Mouse (Mus musculus): ENCODE results near the gene Numbl. TPM values are rescaled to one million over a fixed set of nuclear protein-coding genes. Genes with fewer than 3 reads are reported as not detected.

Gene Numbl
- total RNA-seq (2018; cell fraction: chromatin; rRNA removed), result 10 to 100 TPM in 5 of 26 experiments, 1 to 10 TPM in 21; 2.1 to 14.8 (median 6.4) TPM
- total RNA-seq (2018; cell fraction: cytosol; rRNA removed), result 1 to 10 TPM in 24 of 26 experiments, under 1 TPM in 2; 0.68 to 5.4 (median 2.2) TPM
- 10 to 100 TPM in 1 of 26 experiments, 1 to 10 TPM in 23, under 1 TPM in 2; 0.83 to 10.4 (median 3.2) TPM for total RNA-seq (2018; cell fraction: nucleus; rRNA removed)
- polyA plus RNA-seq (2018), result 2.0 to 3.1 TPM (median 2.4 TPM) in 3 replicates

DNA sequence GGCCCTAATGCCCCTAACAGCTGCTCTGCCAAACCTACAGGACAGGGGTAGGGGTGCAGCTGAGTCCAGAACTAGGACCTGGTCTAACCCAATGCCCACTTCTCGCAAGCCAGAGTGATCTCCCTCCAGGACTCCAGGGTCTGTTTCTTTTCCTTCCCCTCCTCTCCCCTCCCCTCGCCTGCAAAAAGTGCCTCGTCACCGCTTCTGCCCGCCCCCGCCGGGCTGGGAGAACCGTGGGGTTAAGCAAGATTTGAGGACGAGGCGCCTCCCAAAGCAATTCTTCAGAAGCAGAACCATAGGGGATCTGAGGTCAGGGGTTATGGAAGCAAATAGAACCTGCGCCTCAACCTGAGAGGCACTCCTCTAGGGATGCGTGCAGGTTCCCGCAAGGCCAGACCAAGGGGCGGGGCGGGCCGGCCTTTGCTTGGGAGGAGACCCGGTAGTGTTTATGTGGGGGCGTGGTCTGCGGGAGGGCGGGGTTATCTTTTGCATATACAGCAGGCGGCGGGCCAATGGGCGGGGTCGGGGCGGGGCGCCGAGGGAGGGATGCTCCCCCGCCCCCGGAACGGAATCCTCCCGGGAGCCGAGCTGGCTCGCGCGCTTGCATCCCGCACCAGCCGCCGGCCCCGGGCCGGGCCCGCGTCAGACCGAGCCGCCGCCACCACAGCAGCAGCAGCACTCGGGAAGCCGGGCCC is at the start of gene Numbl:
Gene Numbl (plus strand): TSS at position 229 of the 695 bp plus-strand sequence.
- Histone ChIP-seq H3K79me2 (ENCODE audit: inconsistent target) (no peaks in the 10 kb centered on the region), H3K36me3 (ENCODE audit: inconsistent target) (peaks cover 13% of the 10 kb centered on the region), H3K27ac (peak within 1 kb of the TSS; percentile 59), H3K4me3 (ENCODE audit: inconsistent target) (peak within 1 kb of the TSS; percentile 41)
- WGBS (ENCODE audit: missing documents), result 1% methylated on average over 46 of the region's 47 CpGs

DNA sequence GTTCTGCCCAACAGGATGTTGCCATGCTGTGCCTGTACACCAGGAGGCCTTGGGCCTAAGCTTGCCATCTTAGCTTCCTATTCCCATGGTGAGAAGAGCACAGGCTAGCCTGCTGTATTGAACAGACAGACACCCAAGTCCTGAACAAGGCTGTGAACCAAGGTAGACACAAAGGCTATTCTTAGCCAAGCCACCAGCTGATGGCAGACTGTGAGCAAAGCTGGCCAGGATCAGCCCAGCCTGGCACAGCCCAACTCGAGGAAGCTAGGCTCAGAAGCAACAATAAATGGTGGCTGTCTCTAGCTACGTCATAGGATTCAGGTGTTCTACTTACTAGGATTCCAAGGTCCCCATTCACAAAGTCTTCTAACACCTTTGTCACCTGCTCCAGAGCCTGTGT is 45.6 kb upstream of the Numbl start:
- no peaks in the 10 kb centered on the region for H3K79me2 ChIP-seq (ENCODE audit: inconsistent target)
- peaks cover 52% of the 10 kb centered on the region for H3K36me3 ChIP-seq (ENCODE audit: inconsistent target)
- H3K27ac ChIP-seq, result no peak overlapping the region
- 94% methylated on average over 2 of the region's 2 CpGs for WGBS (ENCODE audit: missing documents)
- H3K4me3 ChIP-seq (ENCODE audit: inconsistent target), result no peak overlapping the region

DNA sequence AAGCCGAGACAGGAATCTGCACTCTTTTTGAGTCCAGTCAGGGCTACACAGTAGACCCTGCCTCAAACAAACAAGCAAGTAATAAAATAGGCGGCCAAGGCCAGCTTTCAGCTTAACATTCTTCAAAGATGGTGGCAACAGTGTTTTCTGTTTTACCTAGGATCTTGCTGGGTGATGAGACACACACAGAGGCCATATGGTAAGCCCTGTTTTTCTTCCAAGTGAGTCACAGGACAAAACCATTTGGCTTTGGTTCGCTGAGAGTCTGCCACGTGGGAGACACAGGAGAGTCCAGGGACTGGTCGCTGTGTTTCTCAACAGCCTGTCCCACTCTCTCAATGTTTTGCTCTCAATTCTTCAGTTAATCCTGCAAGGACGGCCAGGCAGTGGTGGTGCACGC is 39.6 kb upstream of the Numbl start:
- H3K27ac ChIP-seq, result no peak overlapping the region
- peaks cover 38% of the 10 kb centered on the region for H3K36me3 ChIP-seq (ENCODE audit: inconsistent target)
- H3K79me2 ChIP-seq (ENCODE audit: inconsistent target), result peaks cover 18% of the 10 kb centered on the region; the same call in 1 of the 2 replicates
- no peak overlapping the region for H3K4me3 ChIP-seq (ENCODE audit: inconsistent target)
- WGBS (ENCODE audit: missing documents), result 88% methylated on average over 7 of the region's 7 CpGs

DNA sequence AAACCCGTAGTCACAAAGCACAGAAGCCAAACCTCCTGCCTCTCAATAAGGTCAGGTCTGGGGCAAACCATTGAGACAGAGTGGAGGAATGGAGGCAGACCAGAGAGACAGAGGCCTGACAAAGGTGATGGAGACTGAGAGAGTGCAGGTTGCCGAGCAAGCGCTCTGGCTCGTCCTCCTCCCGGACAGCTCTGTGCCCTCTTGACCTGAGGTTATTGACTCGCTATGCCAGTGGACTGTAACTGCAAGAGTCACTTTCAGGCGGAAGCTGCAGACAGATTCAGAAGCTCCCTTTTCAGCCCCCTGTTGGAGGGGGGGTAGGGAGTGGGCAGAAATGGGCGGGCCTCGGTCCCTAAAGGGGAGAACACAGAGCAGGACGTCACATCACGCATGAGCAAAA is 38.3 kb upstream of the Numbl start:
- H3K79me2 ChIP-seq (ENCODE audit: inconsistent target), result peaks cover 30% of the 10 kb centered on the region; the same call in 1 of the 2 replicates
- no peak overlapping the region for H3K27ac ChIP-seq
- H3K4me3 ChIP-seq (ENCODE audit: inconsistent target), result no peak overlapping the region
- whole genome bisulfite sequencing (ENCODE audit: missing documents), result 96% methylated on average over 11 of the region's 11 CpGs
- peaks cover 29% of the 10 kb centered on the region for H3K36me3 ChIP-seq (ENCODE audit: inconsistent target)

DNA sequence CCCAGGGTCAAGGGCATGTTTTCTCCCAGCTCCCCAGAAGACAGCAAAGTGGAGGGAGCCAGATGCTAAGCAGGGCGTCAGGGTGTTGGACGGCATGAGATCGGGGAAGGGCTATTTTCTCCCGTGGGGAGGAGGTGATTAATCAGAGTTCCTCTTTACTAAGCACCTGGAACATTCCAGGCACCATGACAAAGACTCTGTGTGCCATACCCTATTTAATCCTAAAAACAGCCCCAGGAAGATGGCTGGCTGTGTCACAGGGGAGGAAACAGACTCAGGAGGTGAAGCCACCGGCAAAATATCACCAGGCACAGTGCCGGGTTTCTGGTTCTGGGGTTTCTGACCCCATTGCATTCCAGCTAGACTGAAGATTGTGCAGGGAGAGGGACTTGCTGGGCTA is 36.3 kb upstream of the Numbl start:
- 82% methylated on average over 6 of the region's 6 CpGs for WGBS (ENCODE audit: missing documents)
- peaks cover 50% of the 10 kb centered on the region for H3K79me2 ChIP-seq (ENCODE audit: inconsistent target)
- no peak overlapping the region for H3K27ac ChIP-seq
- no peak overlapping the region for H3K4me3 ChIP-seq (ENCODE audit: inconsistent target)
- H3K36me3 ChIP-seq (ENCODE audit: inconsistent target), result peaks cover 22% of the 10 kb centered on the region

DNA sequence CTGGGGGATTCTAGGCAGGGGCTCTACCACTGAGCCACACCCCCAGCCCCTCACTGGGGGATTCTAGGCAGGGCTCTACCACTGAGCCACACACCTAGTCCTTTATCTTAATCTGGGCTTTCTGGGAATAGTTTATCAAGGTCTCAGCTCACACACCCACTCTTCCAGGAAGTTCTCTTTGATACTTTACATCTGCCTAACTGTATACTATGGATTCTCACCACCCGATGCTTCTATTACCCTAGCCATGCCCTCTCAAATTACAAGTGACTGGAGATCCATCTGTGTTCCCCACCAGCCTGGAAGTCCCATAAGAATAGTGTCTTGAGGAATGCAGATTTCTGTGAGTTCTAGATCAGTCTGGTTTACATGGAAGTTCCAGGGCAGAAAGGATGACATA is 35.7 kb upstream of the Numbl start:
- Histone ChIP-seq H3K79me2 (ENCODE audit: inconsistent target) (peaks cover 56% of the 10 kb centered on the region), H3K36me3 (ENCODE audit: inconsistent target) (peaks cover 19% of the 10 kb centered on the region; the same call in 1 of the 2 replicates), H3K27ac (no peak overlapping the region), H3K4me3 (ENCODE audit: inconsistent target) (no peak overlapping the region)
- WGBS (ENCODE audit: missing documents), result 100% methylated on average over 1 of the region's 1 CpGs

DNA sequence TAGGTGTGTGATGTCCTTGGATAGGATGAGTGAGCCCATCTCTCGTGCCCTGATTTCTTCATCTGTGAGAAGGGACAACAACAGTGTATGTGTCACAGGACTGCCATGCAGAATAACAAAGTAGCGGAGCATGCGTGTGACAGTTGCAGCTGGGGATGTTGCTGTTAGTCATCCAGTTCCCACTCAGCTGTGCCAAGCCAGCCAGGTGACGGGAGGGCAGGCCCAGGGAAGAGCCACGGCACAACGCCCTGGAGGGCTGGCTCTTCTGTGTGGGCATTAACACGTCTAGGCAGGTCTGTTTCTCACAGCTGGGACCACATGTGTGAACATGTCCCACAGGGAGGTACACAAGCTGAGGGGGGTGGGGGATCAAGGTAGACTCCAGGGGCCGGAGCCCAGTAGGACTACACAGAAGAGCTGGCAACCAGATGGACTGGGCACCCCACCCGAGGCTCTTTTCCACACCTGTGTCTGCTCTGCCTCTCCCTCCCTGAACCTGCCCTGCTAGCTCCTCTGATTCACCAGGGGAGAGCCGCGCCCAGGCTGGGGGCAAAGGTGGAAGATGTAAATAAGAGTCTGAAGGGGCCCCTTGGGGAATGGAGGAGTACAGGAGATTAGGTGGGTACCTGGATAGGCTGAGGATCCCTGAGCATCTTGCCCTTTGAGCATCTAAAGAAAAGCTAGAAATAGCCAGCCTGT is 33.2 kb upstream of the Numbl start:
- Histone ChIP-seq H3K4me3 (ENCODE audit: inconsistent target) (no peak overlapping the region), H3K36me3 (ENCODE audit: inconsistent target) (peaks cover under 1% of the 10 kb centered on the region; the same call in 1 of the 2 replicates), H3K27ac (no peak overlapping the region), H3K79me2 (ENCODE audit: inconsistent target) (peaks cover 61% of the 10 kb centered on the region)
- WGBS (ENCODE audit: missing documents), result 96% methylated on average over 11 of the region's 11 CpGs

DNA sequence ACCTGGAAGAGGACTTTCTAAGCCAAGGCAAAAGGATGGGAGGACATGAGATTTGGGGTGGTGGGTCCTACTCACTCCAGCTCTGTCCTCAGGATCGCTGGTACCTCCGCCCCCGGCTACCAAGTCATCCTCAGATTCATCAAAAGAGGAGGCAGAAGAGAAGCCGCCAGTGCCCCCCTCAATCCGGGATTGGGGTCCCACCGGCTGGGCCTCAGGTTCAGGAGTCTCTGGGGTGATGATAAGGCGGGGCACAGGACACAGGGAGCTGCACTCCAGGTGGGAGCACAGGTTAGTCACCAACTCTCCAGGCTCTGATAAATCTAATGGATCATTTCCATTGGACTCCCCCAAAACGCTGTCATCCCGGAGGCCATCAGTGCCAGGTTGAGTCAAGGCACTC is 31.0 kb upstream of the Numbl start:
- Histone ChIP-seq H3K4me3 (ENCODE audit: inconsistent target) (peak overlapping the region; percentile 63), H3K27ac (no peak overlapping the region)
- 75% methylated on average over 9 of the region's 9 CpGs for whole genome bisulfite sequencing (ENCODE audit: missing documents)

DNA sequence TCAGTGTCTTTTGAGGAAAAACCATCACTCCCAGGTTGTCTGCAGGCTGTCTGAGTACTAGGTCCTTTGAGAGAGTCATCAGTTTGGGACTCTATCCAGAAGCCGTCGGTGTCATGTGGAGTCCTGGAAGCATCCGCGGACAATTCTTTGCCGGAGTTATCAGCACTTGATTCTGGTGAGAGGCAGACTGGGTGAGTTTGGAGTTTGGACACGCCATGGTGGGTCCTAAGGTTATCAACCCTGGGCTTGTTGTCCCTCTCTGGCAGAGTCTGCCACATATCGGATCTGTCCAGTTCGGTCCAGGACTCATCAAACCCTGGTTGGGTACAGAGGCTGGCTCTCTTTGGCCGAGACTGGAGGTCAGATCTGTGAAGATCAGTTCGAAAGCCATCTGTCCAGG is 30.6 kb upstream of the Numbl start:
- Histone ChIP-seq H3K27ac (peak overlapping the region; percentile 21; the same call in 1 of the 2 replicates), H3K79me2 (ENCODE audit: inconsistent target) (peaks cover 49% of the 10 kb centered on the region), H3K4me3 (ENCODE audit: inconsistent target) (peak overlapping the region; percentile 63), H3K36me3 (ENCODE audit: inconsistent target) (no peaks in the 10 kb centered on the region)
- 23% methylated on average over 10 of the region's 10 CpGs for WGBS (ENCODE audit: missing documents)

More for the DNA sequence above, 31.0 kb upstream of the Numbl start:
- H3K79me2 ChIP-seq (ENCODE audit: inconsistent target), result peaks cover 52% of the 10 kb centered on the region
- no peaks in the 10 kb centered on the region for H3K36me3 ChIP-seq (ENCODE audit: inconsistent target)

DNA sequence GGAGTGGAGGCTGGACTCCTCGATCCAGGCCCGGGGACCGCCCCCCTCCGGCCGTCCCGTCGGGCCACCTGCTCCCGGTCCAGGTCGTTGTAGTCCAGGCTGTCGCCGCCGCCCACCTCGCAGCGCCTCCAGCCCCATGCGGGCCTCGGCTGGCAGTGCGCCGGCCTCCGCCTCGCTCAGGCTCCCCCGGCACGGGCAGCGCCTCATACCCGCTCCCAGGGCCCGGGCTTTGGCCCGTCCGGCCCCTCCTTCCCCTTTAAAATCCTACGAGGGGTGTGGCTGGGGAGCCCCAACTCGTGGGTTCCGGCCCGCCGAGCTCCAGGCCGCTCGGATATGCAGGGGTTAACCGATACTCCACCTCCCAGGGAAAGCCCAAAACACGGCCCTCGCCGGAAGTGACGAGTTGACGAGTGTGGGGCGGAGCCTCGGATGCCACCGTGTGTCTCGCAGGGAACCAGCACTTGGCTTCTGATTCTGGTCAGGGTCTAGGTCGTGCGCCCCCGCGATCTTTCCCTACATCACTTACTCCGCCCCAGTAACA is 29.9 kb upstream of the Numbl start, which contains the start of gene Itpkc:
Gene Itpkc (minus strand): TSS at position 381 of the 541 bp plus-strand sequence.
- Histone ChIP-seq H3K36me3 (ENCODE audit: inconsistent target) (no peaks in the 10 kb centered on the region), H3K4me3 (ENCODE audit: inconsistent target) (peak within 1 kb of the TSS; percentile 63), H3K27ac (peak within 1 kb of the TSS; percentile 68), H3K79me2 (ENCODE audit: inconsistent target) (peaks cover 48% of the 10 kb centered on the region)
- 0% methylated on average over 35 of the region's 49 CpGs for WGBS (ENCODE audit: missing documents)

DNA sequence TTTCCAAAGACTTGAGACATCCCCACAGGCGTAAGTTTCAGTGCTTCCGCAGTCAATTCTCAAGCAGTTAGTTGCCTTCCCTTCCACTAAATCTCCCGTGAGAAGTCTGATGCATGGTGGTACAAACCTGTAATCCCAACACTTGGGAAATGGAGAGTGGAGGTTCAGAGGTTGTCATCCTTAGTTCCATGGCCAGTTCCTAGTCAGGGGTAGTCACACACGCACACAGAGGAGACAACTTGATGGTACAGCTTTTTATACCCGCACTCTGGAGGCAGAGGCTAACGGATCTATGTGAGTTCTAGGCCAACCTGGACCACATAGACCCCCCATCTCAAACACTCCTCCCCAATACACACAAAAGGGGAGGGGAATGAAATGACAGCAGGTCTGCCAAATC is 29.4 kb upstream of the Numbl start:
- Histone ChIP-seq H3K79me2 (ENCODE audit: inconsistent target) (peaks cover 48% of the 10 kb centered on the region), H3K4me3 (ENCODE audit: inconsistent target) (peak overlapping the region; percentile 47)
- WGBS (ENCODE audit: missing documents), result 14% methylated on average over 6 of the region's 6 CpGs

DNA sequence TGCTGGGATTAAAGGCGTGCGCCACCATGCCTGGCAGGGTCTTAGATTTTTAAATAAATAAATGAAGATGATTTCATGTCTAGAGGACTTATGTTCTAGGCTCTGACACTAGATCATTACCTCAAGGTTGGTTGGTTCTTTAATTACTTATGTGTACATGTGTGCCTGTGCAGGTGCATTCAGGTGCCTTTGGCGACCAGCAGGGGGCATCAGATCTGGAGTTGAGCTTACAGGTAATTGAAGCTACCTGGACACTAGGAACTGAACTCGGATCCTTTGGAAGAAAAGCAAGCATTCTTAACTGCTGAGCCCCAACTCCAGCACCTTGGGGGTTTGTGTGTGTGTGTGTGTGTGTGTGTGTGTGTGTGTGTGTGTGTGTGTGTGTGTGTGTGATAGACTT is 27.5 kb upstream of the Numbl start:
- H3K36me3 ChIP-seq (ENCODE audit: inconsistent target), result no peaks in the 10 kb centered on the region
- WGBS (ENCODE audit: missing documents), result 86% methylated on average over 4 of the region's 4 CpGs

More for the DNA sequence above, 29.4 kb upstream of the Numbl start:
- Histone ChIP-seq H3K36me3 (ENCODE audit: inconsistent target) (no peaks in the 10 kb centered on the region), H3K27ac (peak overlapping the region; percentile 68)

DNA sequence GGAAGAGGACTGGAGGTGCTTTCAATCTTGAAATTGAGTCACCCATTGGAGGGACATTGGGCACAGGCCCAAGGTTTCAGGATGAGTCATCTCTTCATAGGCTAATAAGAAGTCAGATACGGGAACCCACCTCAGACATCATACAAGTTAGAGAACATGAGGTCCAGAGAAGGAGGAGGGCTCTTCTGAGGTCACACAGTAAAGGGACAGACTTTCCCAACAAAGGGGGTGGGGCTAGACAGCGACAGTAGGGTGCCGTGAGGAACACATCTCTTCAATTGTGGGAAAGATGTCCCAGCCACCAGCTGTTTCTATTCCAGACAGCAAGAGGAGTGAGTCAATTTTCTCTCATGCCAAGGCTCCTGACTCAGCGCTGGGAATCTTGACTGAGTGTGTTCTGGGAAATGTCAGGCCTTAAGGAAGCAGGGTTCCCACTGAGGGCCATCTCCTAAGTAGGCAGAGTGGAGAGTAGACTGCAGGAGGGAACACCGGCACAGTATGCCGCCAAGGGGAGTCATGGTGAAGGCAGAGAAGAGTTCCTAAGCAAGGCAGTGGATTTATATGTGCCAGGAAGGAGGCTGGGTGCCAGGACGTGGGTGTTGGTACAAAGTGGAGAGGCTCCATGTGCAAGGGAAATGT is 26.4 kb upstream of the Numbl start:
- Histone ChIP-seq H3K27ac (no peak overlapping the region), H3K36me3 (ENCODE audit: inconsistent target) (no peaks in the 10 kb centered on the region), H3K79me2 (ENCODE audit: inconsistent target) (peaks cover 26% of the 10 kb centered on the region), H3K4me3 (ENCODE audit: inconsistent target) (no peak overlapping the region)
- 68% methylated on average over 7 of the region's 7 CpGs for WGBS (ENCODE audit: missing documents)

More for the DNA sequence above, 27.5 kb upstream of the Numbl start:
- no peak overlapping the region for H3K27ac ChIP-seq
- H3K4me3 ChIP-seq (ENCODE audit: inconsistent target), result no peak overlapping the region
- peaks cover 36% of the 10 kb centered on the region for H3K79me2 ChIP-seq (ENCODE audit: inconsistent target)

DNA sequence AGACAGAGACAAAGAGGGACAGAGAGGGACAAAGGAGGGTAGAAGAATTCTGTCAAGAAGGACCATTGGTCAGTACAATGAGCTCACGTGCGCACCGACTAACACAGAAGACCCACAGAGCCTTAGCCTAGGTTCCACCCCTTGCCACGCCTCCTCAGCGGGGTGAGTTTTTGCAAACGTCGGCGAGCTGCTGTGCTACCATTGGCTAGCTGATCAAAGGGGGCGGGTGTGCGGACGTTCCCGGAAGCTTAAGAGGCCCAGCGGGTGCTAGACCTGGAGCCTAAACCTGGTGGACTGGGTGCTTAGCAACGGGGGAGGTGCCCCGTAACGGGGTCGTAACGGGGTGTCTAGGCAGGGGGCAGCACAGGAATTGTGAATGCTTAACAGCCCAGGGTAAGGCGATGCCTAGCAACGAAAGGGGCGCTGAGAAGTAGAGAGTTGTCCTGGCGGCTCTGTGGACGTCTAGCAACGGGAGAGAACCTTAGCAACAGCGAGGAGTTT is 25.4 kb upstream of the Numbl start, which contains the start of gene Coq8b:
Gene Coq8b (plus strand): TSS at position 243 of the 501 bp plus-strand sequence.
- Histone ChIP-seq H3K36me3 (ENCODE audit: inconsistent target) (no peaks in the 10 kb centered on the region), H3K27ac (peak within 1 kb of the TSS; percentile 46), H3K79me2 (ENCODE audit: inconsistent target) (peaks cover 15% of the 10 kb centered on the region), H3K4me3 (ENCODE audit: inconsistent target) (peak within 1 kb of the TSS; percentile 66)
- under 1% methylated on average over 25 of the region's 25 CpGs for WGBS (ENCODE audit: missing documents)
